Mouse (Mus musculus): Measurements from ENCODE around the gene Itgb1bp1. TPM values are rescaled to one million over a fixed set of nuclear protein-coding genes. Genes with fewer than 3 reads are reported as not detected.

Itgb1bp1 gene
- polyA plus RNA-seq, 1 experiment from 2014 or later: 43.5 TPM

DNA sequence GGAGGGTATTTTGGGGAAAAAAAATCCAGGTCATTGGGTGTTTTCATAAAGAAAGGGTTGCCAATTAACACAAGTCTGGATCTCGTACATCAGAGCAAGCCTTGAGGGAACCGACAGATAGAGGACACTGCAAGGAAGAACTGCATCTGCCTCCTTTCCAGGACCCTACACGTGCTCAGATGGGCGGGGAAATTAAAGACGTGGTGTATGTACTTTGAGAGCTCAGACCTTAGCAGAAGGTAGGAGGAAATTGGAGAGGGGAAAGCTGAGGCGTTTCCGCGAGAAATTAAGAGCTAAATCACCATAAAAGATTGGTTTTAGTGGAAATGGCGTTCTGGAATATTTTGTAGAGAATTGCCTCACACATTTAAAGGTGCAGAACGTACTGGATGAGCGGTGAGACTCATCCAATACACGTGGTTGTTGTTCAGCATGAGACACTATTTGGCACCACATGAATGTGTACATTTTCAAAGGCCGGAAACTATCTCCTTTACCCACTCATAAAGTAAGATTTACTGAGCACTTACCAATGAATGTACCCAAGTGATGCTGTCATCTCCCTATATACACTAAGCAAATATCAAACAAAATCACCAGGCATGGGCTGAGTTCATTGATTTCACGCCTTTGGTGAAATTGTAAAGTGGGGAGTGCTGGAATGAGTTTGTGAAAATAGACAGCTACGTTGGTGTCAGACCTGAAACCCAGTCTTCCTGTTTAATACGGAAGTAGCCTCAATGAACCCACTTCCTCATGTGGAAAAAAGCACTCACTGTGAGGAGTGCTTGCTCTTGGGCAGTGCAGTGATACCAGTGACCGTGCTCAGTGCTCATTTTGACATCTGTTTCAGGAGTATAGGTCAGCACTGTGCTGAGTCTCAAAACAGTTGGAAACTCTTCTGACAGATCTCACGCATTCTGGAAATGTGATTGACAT lies 897 bp upstream of the Itgb1bp1 start:
- H3K27ac ChIP-seq (ENCODE audit: low read depth, low read length): peak overlapping the region; percentile 89
- H3K36me3 ChIP-seq (ENCODE audit: control insufficient read depth, insufficient read depth, low read length): peaks cover 10% of the 10 kb centered on the region
- H3K9ac ChIP-seq (ENCODE audit: low read depth, low read length): peak overlapping the region; percentile 87
- peak overlapping the region; percentile 82 for H3K4me2 ChIP-seq (replicated peaks; ENCODE audit: low read depth, low read length)
- H3K4me3 ChIP-seq (ENCODE audit: low read length): peak overlapping the region; percentile 86
- no peak; the same call in 1 of the 2 replicates for ATAC-seq (ENCODE audit: low FRiP score, low TSS enrichment)
- H3K4me1 ChIP-seq (ENCODE audit: control insufficient read depth, insufficient read depth, low read length): peaks cover 14% of the 10 kb centered on the region
- WGBS: 34% methylated on average over 18 of the region's 18 CpGs
- H3K27me3 ChIP-seq (ENCODE audit: control insufficient read depth, insufficient read depth, low read length): no peaks in the 10 kb centered on the region
- H3K9me3 ChIP-seq (ENCODE audit: control insufficient read depth, low read length): no peaks in the 10 kb centered on the region

DNA sequence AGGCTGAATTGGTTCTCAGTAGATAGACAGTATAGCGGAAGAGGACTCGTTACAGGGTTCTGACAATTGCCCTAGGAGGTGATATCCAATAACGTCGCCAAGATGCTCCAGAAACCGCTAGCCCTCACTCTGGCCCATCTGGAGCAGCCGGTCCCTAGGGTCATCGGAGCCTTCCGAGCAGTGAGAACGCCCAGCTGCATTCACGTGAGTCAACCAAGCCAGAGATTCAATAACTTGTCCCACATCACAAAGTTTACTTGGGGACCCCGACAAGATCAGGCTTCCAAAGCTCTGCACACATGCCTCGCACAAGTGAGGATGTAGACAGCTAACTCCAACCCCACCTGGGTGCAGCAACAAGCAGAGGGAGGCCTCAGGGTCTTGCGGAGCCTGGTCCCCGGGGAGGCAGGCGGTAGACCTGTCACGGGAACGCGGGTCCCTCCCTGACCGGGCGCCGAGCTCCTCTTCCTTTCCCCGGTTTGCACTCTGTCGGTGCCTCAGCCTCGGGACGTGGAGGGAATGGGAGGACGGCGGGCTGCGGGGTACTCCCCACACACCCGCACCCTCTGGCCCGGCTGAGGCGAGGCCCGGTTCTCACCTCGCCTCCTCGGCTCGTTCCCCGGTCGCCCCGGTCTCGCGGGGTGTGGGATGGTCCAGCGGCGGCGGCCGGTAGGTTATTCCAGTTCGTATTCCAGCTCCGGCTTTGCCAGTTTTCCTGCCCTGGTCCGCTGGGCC lies 409 bp downstream of the Itgb1bp1 start:
- Histone ChIP-seq H3K4me1 (ENCODE audit: control insufficient read depth, insufficient read depth, low read length) (peaks cover 14% of the 10 kb centered on the region), H3K9me3 (ENCODE audit: control insufficient read depth, low read length) (no peaks in the 10 kb centered on the region), H3K4me3 (ENCODE audit: low read length) (peak overlapping the region; percentile 86), H3K27ac (ENCODE audit: low read depth, low read length) (peak overlapping the region; percentile 44; the same call in 1 of the 2 replicates), H3K4me2 (replicated peaks; ENCODE audit: low read depth, low read length) (peak overlapping the region; percentile 78), H3K9ac (ENCODE audit: low read depth, low read length) (peak overlapping the region; percentile 87), H3K36me3 (ENCODE audit: control insufficient read depth, insufficient read depth, low read length) (no peaks in the 10 kb centered on the region), H3K27me3 (ENCODE audit: control insufficient read depth, insufficient read depth, low read length) (no peaks in the 10 kb centered on the region)
- peak; percentile 86 for ATAC-seq (ENCODE audit: low FRiP score, low TSS enrichment)
- WGBS: under 1% methylated on average over 37 of the region's 47 CpGs

DNA sequence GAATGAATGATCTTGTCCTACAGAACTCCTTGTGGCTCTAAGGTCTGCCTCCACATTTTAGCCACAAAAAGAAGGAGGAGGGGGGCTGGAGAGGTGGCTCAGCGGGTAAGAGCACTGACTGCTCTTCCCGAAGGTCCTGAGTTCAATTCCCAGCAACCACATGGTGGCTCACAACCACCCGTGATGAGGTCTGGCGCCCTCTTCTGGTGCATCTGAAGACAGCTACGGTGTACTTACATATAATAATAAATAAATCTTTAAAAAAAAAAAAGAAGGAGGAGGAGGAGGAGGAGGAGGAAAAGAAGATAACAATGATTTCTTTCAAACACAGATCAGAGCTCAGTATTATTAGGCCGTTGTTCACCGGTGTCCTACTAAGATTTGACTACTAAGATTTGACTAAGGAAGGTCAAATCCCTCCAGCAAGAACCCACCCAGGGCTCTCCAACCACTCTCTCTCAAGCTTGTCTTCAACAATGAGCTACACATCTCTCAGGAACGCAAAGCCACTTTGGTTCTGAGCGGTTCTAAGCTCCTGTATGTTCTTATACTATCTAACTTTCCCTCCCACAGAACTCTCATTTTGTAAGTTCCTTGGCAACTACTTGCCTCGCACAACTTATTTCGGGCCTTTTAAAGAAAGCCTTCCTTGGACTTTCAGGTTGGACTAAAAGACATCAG lies 1.2 kb downstream of the Itgb1bp1 start, which contains the start of gene Cpsf3:
Gene Cpsf3 (plus strand): TSS at position 631 of the 681 bp plus-strand sequence.
- ATAC-seq (ENCODE audit: low FRiP score, low TSS enrichment): no peak
- Histone ChIP-seq H3K27me3 (ENCODE audit: control insufficient read depth, insufficient read depth, low read length) (no peaks in the 10 kb centered on the region), H3K9me3 (ENCODE audit: control insufficient read depth, low read length) (no peaks in the 10 kb centered on the region), H3K4me2 (replicated peaks; ENCODE audit: low read depth, low read length) (peak within 1 kb of the TSS; percentile 82), H3K27ac (ENCODE audit: low read depth, low read length) (peak within 1 kb of the TSS; percentile 89), H3K9ac (ENCODE audit: low read depth, low read length) (peak within 1 kb of the TSS; percentile 87), H3K4me1 (ENCODE audit: control insufficient read depth, insufficient read depth, low read length) (peaks cover 14% of the 10 kb centered on the region), H3K4me3 (ENCODE audit: low read length) (peak within 1 kb of the TSS; percentile 86), H3K36me3 (ENCODE audit: control insufficient read depth, insufficient read depth, low read length) (no peaks in the 10 kb centered on the region)
- WGBS: 54% methylated on average over 11 of the region's 11 CpGs

DNA sequence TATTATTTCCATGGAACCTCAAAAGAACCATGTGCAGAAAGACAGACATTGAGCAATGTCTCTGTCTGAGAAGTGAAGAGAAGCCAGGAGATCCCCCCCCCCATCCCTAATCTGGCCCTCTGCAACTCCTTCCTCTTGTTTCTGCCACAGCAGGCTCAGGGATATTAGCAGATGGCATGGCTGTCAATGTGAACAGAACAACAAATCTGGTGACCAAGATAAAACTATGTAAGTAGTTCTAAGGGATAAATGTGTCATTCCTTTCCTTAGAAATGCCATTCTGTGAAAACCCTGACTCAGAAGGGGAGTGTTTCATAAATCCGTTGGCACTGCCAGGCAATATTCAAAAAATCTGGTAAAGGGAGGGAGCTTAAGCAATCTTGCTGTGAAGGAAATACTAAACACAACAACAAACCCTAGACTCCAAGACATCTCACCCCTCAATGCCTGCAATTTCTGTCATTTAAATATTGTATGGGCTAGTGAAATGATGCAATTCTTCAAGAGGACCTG lies 8.7 kb downstream of the Itgb1bp1 start:
- ATAC-seq (ENCODE audit: low FRiP score, low TSS enrichment): no peak
- H3K27me3 ChIP-seq (ENCODE audit: control insufficient read depth, insufficient read depth, low read length): no peaks in the 10 kb centered on the region
- H3K4me1 ChIP-seq (ENCODE audit: control insufficient read depth, insufficient read depth, low read length): no peaks in the 10 kb centered on the region
- peaks cover 5% of the 10 kb centered on the region; the same call in 1 of the 2 replicates for H3K36me3 ChIP-seq (ENCODE audit: control insufficient read depth, insufficient read depth, low read length)
- H3K4me2 ChIP-seq (replicated peaks; ENCODE audit: low read depth, low read length): no peak overlapping the region
- no peak overlapping the region for H3K9ac ChIP-seq (ENCODE audit: low read depth, low read length)
- 76% methylated on average over 1 of the region's 1 CpGs for WGBS
- no peaks in the 10 kb centered on the region for H3K9me3 ChIP-seq (ENCODE audit: control insufficient read depth, low read length)
- no peak overlapping the region for H3K27ac ChIP-seq (ENCODE audit: low read depth, low read length)
- H3K4me3 ChIP-seq (ENCODE audit: low read length): no peak overlapping the region

DNA sequence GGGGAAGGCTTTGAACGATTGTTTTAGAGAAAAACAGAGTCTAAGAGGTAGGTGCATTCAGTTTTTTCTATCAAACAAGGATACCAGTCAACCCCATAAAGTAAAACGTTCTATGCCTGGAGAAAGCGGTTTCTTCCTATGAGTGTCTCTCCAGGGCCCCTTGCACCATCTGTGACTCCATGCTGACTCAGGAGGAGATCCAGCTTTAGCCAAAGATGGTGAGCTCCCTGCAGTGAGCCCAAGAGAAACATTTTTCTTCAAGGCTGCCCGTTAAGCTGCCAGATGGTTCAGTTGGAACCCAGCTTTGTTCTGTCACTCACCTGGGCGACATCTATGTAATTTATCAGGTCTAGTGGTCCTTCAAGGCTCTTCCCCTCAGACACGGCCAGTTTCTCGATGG lies 11.6 kb downstream of the Itgb1bp1 start:
- Histone ChIP-seq H3K4me2 (replicated peaks; ENCODE audit: low read depth, low read length) (no peak overlapping the region), H3K4me3 (ENCODE audit: low read length) (no peak overlapping the region), H3K9me3 (ENCODE audit: control insufficient read depth, low read length) (no peaks in the 10 kb centered on the region), H3K9ac (ENCODE audit: low read depth, low read length) (no peak overlapping the region), H3K27me3 (ENCODE audit: control insufficient read depth, insufficient read depth, low read length) (no peaks in the 10 kb centered on the region), H3K27ac (ENCODE audit: low read depth, low read length) (no peak overlapping the region), H3K4me1 (ENCODE audit: control insufficient read depth, insufficient read depth, low read length) (no peaks in the 10 kb centered on the region), H3K36me3 (ENCODE audit: control insufficient read depth, insufficient read depth, low read length) (peaks cover 29% of the 10 kb centered on the region; the same call in 1 of the 2 replicates)
- no peak for ATAC-seq (ENCODE audit: low FRiP score, low TSS enrichment)
- WGBS: 82% methylated on average over 7 of the region's 7 CpGs

DNA sequence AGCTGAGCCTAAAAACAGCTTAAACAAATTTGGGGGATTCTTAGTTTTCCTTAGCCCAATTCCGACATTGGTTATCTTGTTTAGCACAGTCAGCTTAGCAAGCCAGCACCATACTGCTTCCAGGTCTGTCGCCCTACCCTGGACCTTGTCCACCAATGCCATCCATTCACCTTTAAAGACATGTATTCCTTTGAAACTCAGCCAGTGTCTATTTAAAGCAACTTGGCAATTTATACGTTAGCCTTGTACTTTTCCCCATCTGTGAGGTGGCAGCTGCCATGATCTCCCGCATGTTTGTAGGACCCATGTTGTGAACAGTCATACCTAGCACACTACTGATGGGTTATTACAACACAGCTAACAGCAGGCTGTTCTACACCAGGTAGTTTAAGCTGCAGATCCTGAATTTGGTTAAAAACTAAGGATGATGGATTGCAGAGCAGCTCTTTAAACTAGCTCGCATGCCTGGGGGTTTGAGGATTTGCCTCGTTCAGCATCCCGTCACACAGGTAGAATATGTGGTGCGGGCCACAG lies 17.9 kb downstream of the Itgb1bp1 start:
- no peaks in the 10 kb centered on the region for H3K27me3 ChIP-seq (ENCODE audit: control insufficient read depth, insufficient read depth, low read length)
- 95% methylated on average over 8 of the region's 8 CpGs for WGBS
- no peak overlapping the region for H3K4me2 ChIP-seq (replicated peaks; ENCODE audit: low read depth, low read length)
- no peaks in the 10 kb centered on the region for H3K4me1 ChIP-seq (ENCODE audit: control insufficient read depth, insufficient read depth, low read length)
- peaks cover 61% of the 10 kb centered on the region; the same call in 1 of the 2 replicates for H3K36me3 ChIP-seq (ENCODE audit: control insufficient read depth, insufficient read depth, low read length)
- no peak overlapping the region for H3K27ac ChIP-seq (ENCODE audit: low read depth, low read length)
- H3K9me3 ChIP-seq (ENCODE audit: control insufficient read depth, low read length): no peaks in the 10 kb centered on the region
- H3K9ac ChIP-seq (ENCODE audit: low read depth, low read length): no peak overlapping the region
- ATAC-seq (ENCODE audit: low FRiP score, low TSS enrichment): no peak
- H3K4me3 ChIP-seq (ENCODE audit: low read length): no peak overlapping the region

DNA sequence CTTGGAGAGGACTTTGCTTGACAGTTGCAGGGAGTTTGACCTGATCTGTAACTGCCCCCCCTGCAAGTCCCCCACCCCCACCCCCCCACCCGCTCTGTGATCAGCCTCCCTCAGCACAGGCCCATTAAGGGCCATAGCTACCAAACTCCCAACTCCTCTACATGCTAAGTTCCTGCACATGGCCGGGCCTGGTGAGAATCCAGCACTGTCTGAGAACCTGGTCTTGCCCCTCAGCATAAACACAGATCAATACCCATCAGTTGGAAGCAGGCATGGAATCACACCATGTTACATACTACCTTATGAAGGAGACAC lies 19.3 kb downstream of the Itgb1bp1 start:
- H3K27me3 ChIP-seq (ENCODE audit: control insufficient read depth, insufficient read depth, low read length): no peaks in the 10 kb centered on the region
- ATAC-seq (ENCODE audit: low FRiP score, low TSS enrichment): peak; percentile 17; the same call in 1 of the 2 replicates
- H3K9ac ChIP-seq (ENCODE audit: low read depth, low read length): no peak overlapping the region
- H3K27ac ChIP-seq (ENCODE audit: low read depth, low read length): no peak overlapping the region
- no peak overlapping the region for H3K4me2 ChIP-seq (replicated peaks; ENCODE audit: low read depth, low read length)
- H3K9me3 ChIP-seq (ENCODE audit: control insufficient read depth, low read length): no peaks in the 10 kb centered on the region
- no peaks in the 10 kb centered on the region for H3K4me1 ChIP-seq (ENCODE audit: control insufficient read depth, insufficient read depth, low read length)
- no peak overlapping the region for H3K4me3 ChIP-seq (ENCODE audit: low read length)
- H3K36me3 ChIP-seq (ENCODE audit: control insufficient read depth, insufficient read depth, low read length): peaks cover 55% of the 10 kb centered on the region; the same call in 1 of the 2 replicates
- WGBS: 85% methylated on average over 2 of the region's 2 CpGs

DNA sequence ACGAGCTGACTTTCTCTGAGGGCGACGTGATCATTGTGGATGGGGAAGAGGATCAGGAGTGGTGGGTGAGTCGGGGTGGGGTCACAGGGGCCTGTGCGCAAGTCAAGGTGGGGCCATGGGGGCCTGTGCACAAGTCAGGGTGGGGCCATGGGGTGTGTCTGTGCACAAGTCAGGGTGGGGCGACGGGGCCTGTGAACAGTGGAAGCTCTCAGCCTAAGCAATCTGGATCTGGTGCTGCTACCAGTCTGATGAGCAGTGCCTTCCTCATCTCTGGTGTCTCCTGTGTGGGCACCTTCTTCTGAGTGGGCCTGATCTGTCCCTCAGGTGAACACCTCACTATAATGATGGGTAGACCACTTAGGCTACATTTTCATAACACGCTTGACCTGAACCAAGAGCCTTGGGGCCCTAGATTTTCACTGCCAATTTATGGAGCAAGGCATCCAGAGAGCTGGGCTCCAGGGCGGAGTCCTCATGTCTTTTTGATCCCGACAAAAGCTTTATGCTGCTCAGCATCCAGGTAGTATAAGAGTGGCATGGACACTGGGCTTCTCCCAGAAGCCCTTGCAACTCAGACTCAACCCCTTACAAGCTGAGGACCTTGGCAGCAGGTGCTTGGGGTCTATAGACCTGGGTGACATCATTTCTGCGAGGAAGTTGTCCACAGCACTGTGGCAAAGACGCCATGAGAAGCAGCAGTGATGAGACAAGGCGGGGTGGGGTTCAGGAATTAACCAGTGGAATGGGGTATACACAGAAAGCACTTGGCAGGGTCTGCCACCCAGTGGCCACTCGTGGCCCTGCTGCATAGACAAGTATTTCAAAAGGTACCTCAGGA lies 19.9 kb downstream of the Itgb1bp1 start:
- H3K4me3 ChIP-seq (ENCODE audit: low read length): no peak overlapping the region
- WGBS: 82% methylated on average over 14 of the region's 14 CpGs
- H3K4me1 ChIP-seq (ENCODE audit: control insufficient read depth, insufficient read depth, low read length): no peaks in the 10 kb centered on the region
- H3K27me3 ChIP-seq (ENCODE audit: control insufficient read depth, insufficient read depth, low read length): no peaks in the 10 kb centered on the region
- no peak overlapping the region for H3K27ac ChIP-seq (ENCODE audit: low read depth, low read length)
- H3K9ac ChIP-seq (ENCODE audit: low read depth, low read length): no peak overlapping the region
- no peaks in the 10 kb centered on the region for H3K9me3 ChIP-seq (ENCODE audit: control insufficient read depth, low read length)
- ATAC-seq (ENCODE audit: low FRiP score, low TSS enrichment): peak; percentile 75
- H3K36me3 ChIP-seq (ENCODE audit: control insufficient read depth, insufficient read depth, low read length): peaks cover 49% of the 10 kb centered on the region; the same call in 1 of the 2 replicates
- no peak overlapping the region for H3K4me2 ChIP-seq (replicated peaks; ENCODE audit: low read depth, low read length)

All from kidney, embryonic 14.5 days (tissue).